Mouse (Mus musculus) forebrain, embryonic 16.5 days (tissue): ENCODE data around the gene Stard9. TPM values are rescaled to one million over a fixed set of nuclear protein-coding genes. Genes with fewer than 3 reads are reported as not detected.
"Not testable (repeated sequence)": the region's sequence is repeated elsewhere in the genome, so short reads cannot be mapped to it uniquely, and the experiment has no call there.

Source experiments
- ATAC-seq: fragments of 200-750 bp; cut with Nextera tagmentation; 2 replicates; pipeline ENCODE4 v1.8.0; 2017; ENCODE audit warnings: mild to moderate bottlenecking, moderate library complexity
- H3K27ac ChIP-seq: fragments of 300-500 bp; sonication (generic); 2 replicates; pipeline ENCODE4 v1.5.1; 2014; ENCODE audit warnings: low read length, control low read depth
- H3K27me3 ChIP-seq: fragments of 300-500 bp; sonication (generic); replicated peaks from 2 replicates; pipeline ENCODE4 v1.6.1; 2014; ENCODE audit warnings: low read length; ENCODE audit not compliant: control insufficient read depth, insufficient read depth
- H3K36me3 ChIP-seq: fragments of 300-500 bp; sonication (generic); 2 replicates; pipeline ENCODE4 v1.6.1; 2014; ENCODE audit not compliant: control insufficient read depth, insufficient read depth
- H3K4me1 ChIP-seq: fragments of 300-500 bp; sonication (generic); replicated peaks from 2 replicates; pipeline ENCODE4 v1.6.1; 2014; ENCODE audit warnings: low read length; ENCODE audit not compliant: control insufficient read depth, insufficient read depth
- H3K4me2 ChIP-seq: fragments of 300-500 bp; sonication (generic); 2 replicates; pipeline ENCODE4 v1.6.1; 2014; ENCODE audit warnings: mild to moderate bottlenecking, low read length, control low read depth
- H3K4me3 ChIP-seq: fragments of 300-500 bp; sonication (generic); replicated peaks from 2 replicates; pipeline ENCODE4 v1.5.1; 2014; ENCODE audit warnings: mild to moderate bottlenecking, low read length, control low read depth
- H3K9ac ChIP-seq: fragments of 300-500 bp; sonication (generic); replicated peaks from 2 replicates; pipeline ENCODE4 v1.6.1; 2014; ENCODE audit warnings: low read depth, low read length, control low read depth
- H3K9me3 ChIP-seq: fragments of 300-500 bp; sonication (generic); 2 replicates; pipeline ENCODE4 v1.6.1; 2016; ENCODE audit warnings: low read length; ENCODE audit not compliant: control insufficient read depth
- WGBS: fragments of 180-500 bp; shearing (Covaris S2); extraction: QIAGEN DNeasy Blood & Tissue Kit; methylation state at CpG from one replicate; pipeline ENCODE4 v1.1.7; 2014; 5-methylcytosine and 5-hydroxymethylcytosine counted together
- polyA plus RNA-seq: library from polyadenylated mRNA; unstranded; fragments of >200 nt; fragmentation: Nextera tagmentation; extraction: Ambion mirVana; gene quantifications from 2 replicates; pipeline ENCODE4 v1.2.1, GENCODE M21; 2015

The Stard9 gene
- polyA plus RNA-seq, 1 experiment from 2014 or later, result 4.2 TPM

- H3K9ac ChIP-seq, result no peak overlapping the region
- H3K36me3 ChIP-seq, result no peaks in the 10 kb centered on the region
- no peaks in the 10 kb centered on the region for H3K9me3 ChIP-seq
- no peaks in the 10 kb centered on the region for H3K27me3 ChIP-seq
- no peak for ATAC-seq
- no peak overlapping the region for H3K4me2 ChIP-seq
- 0 out of 2 replicates have a peak, but pooled peaks cover 3% of the 10 kb centered on the region for H3K4me1 ChIP-seq
- H3K4me3 ChIP-seq, result no peak overlapping the region
- no peak overlapping the region for H3K27ac ChIP-seq
These were observed 33.8 kb downstream of the Stard9 start for GRCm38 (mm10) chr2:120662766-120663165.

- Histone ChIP-seq H3K9ac (no peak overlapping the region), H3K9me3 (no peaks in the 10 kb centered on the region), H3K36me3 (no peaks in the 10 kb centered on the region), H3K4me1 (0 out of 2 replicates have a peak, but pooled peaks cover 3% of the 10 kb centered on the region), H3K4me2 (no peak overlapping the region), H3K4me3 (no peak overlapping the region), H3K27me3 (no peaks in the 10 kb centered on the region), H3K27ac (no peak overlapping the region)
- WGBS, result 79% methylated on average over 3 of the region's 3 CpGs
- ATAC-seq, result no peak
These were observed 34.7 kb downstream of the Stard9 start for GRCm38 (mm10) chr2:120663491-120664154.

- no peak overlapping the region for H3K4me3 ChIP-seq
- ATAC-seq, result no peak
- H3K27me3 ChIP-seq, result no peaks in the 10 kb centered on the region
- no peak overlapping the region for H3K27ac ChIP-seq
- no peak overlapping the region for H3K4me2 ChIP-seq
- H3K36me3 ChIP-seq, result no peaks in the 10 kb centered on the region
- H3K9me3 ChIP-seq, result no peaks in the 10 kb centered on the region
- 83% methylated on average over 2 of the region's 2 CpGs for WGBS
- 0 out of 2 replicates have a peak, but pooled peaks cover 3% of the 10 kb centered on the region for H3K4me1 ChIP-seq
- no peak overlapping the region for H3K9ac ChIP-seq
These were observed 38.5 kb downstream of the Stard9 start for GRCm38 (mm10) chr2:120667446-120667845.

- Histone ChIP-seq H3K9ac (no peak overlapping the region), H3K9me3 (no peaks in the 10 kb centered on the region), H3K36me3 (no peaks in the 10 kb centered on the region), H3K4me1 (no peaks in the 10 kb centered on the region), H3K4me2 (no peak overlapping the region), H3K27ac (no peak overlapping the region), H3K27me3 (no peaks in the 10 kb centered on the region), H3K4me3 (no peak overlapping the region)
- WGBS, result 75% methylated on average over 2 of the region's 2 CpGs
- no peak for ATAC-seq
These were observed 41.3 kb downstream of the Stard9 start for GRCm38 (mm10) chr2:120670253-120670652.

- H3K4me1 ChIP-seq, H3K27me3 ChIP-seq, H3K4me3 ChIP-seq, ATAC-seq, H3K4me2 ChIP-seq, H3K36me3 ChIP-seq, H3K9ac ChIP-seq, H3K27ac ChIP-seq, H3K9me3 ChIP-seq: not testable (repeated sequence)
- 92% methylated on average over 7 of the region's 7 CpGs for WGBS
These were observed 52.2 kb downstream of the Stard9 start for GRCm38 (mm10) chr2:120681151-120681550.

- Histone ChIP-seq H3K9ac (no peak overlapping the region), H3K4me1 (no peaks in the 10 kb centered on the region), H3K27me3 (no peaks in the 10 kb centered on the region), H3K4me3 (no peak overlapping the region), H3K9me3 (no peaks in the 10 kb centered on the region), H3K36me3 (no peaks in the 10 kb centered on the region), H3K4me2 (no peak overlapping the region), H3K27ac (no peak overlapping the region)
- WGBS, result 87% methylated on average over 5 of the region's 5 CpGs
- no peak for ATAC-seq
These were observed 68.8 kb downstream of the Stard9 start for GRCm38 (mm10) chr2:120697767-120698166.

GRCm38 (mm10) chr2:120700379-120700885, 71.5 kb downstream of the Stard9 start:
- Histone ChIP-seq H3K4me2 (no peak overlapping the region), H3K27me3 (no peaks in the 10 kb centered on the region), H3K9me3 (no peaks in the 10 kb centered on the region), H3K27ac (no peak overlapping the region), H3K9ac (no peak overlapping the region), H3K4me1 (no peaks in the 10 kb centered on the region), H3K4me3 (no peak overlapping the region), H3K36me3 (no peaks in the 10 kb centered on the region)
- no peak for ATAC-seq
- 89% methylated on average over 3 of the region's 3 CpGs for WGBS

GRCm38 (mm10) chr2:120702675-120703074, 73.8 kb downstream of the Stard9 start:
- Histone ChIP-seq H3K27me3 (no peaks in the 10 kb centered on the region), H3K9ac (no peak overlapping the region), H3K4me1 (no peaks in the 10 kb centered on the region), H3K4me3 (no peak overlapping the region), H3K36me3 (no peaks in the 10 kb centered on the region), H3K27ac (no peak overlapping the region), H3K9me3 (no peaks in the 10 kb centered on the region), H3K4me2 (no peak overlapping the region)
- no peak for ATAC-seq
- WGBS, result 73% methylated on average over 5 of the region's 5 CpGs

GRCm38 (mm10) chr2:120707041-120707440, 78.1 kb downstream of the Stard9 start:
- no peak overlapping the region for H3K4me2 ChIP-seq
- no peak overlapping the region for H3K27ac ChIP-seq
- no peaks in the 10 kb centered on the region for H3K9me3 ChIP-seq
- no peaks in the 10 kb centered on the region for H3K4me1 ChIP-seq
- no peak for ATAC-seq
- H3K36me3 ChIP-seq, result no peaks in the 10 kb centered on the region
- H3K27me3 ChIP-seq, result no peaks in the 10 kb centered on the region
- no peak overlapping the region for H3K9ac ChIP-seq
- H3K4me3 ChIP-seq, result no peak overlapping the region

- H3K9me3 ChIP-seq, result no peaks in the 10 kb centered on the region
- 90% methylated on average over 3 of the region's 3 CpGs for WGBS
- no peaks in the 10 kb centered on the region for H3K4me1 ChIP-seq
- no peak overlapping the region for H3K4me2 ChIP-seq
- H3K36me3 ChIP-seq, result peaks cover 3% of the 10 kb centered on the region; the same call in 1 of the 2 replicates
- no peak for ATAC-seq
- H3K4me3 ChIP-seq, result no peak overlapping the region
- H3K27me3 ChIP-seq, result no peaks in the 10 kb centered on the region
- H3K9ac ChIP-seq, result no peak overlapping the region
- no peak overlapping the region for H3K27ac ChIP-seq
These were observed 81.2 kb downstream of the Stard9 start for GRCm38 (mm10) chr2:120710154-120710553.
